Mouse (Mus musculus): ENCODE data around the gene Prkg2. TPM values are rescaled to one million over a fixed set of nuclear protein-coding genes. Genes with fewer than 3 reads are reported as not detected.

The Prkg2 gene
- 1.7 and 1.8 TPM in 2 replicates for polyA plus RNA-seq (2015; fragmentation: Nextera tagmentation; extraction: Ambion mirVana)

DNA sequence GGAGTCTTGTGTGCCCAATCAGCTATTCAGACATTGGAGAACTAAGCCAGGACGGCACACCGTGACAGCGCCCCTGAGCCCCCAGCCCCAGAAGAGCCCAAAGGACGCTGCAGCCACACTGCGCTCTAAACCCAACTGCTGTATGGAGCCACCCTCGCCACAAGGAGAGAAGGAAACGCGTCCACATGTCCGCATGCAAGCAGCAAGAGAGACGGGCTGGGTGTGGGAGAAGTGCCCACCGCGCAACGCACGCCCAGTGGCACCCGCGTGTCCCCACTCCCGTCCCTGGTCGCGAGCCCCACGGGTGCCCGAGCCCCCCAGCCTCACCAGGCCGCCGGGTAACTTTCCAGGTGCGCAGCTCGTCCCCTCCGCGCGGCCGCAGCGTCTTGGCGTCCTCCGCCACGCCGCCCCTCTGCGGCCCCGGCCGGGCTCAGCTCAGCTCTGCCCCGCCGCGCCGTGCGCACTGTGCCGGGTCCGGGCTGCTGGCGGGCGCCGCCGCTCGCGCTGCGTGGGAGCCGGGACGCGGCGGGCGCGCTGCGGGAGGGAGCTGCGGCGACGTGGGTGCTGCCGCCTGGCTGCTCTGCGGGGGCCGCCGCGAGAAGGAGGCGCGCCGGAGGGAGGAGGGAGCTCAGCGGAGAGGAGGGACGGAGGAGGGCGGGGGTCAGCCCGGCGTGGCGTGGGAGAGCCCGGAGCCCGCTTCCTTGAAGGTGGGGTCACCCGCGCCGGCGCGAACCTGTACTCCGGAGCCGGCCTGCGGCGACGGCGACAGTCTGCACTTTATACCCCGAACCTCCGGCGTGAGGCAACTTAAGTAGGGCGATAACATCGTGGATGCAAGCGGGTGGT is at the start of gene Prkg2:
Gene Prkg2 (minus strand): TSS at position 756 of the 846 bp plus-strand sequence.

Other genes starting within 250 kb of the Prkg2 start
- gene Bmp3, start 182.9 kb downstream of the Prkg2 start, polyA plus RNA-seq (2015; fragmentation: Nextera tagmentation; extraction: Ambion mirVana), result 3.8 and 9.7 TPM in 2 replicates